Mouse (Mus musculus) heart, embryonic 10.5 days (tissue): ENCODE measurements around the gene Gnl1. TPM values are rescaled to one million over a fixed set of nuclear protein-coding genes. Genes with fewer than 3 reads are reported as not detected.
"Not testable (repeated sequence)": the region's sequence is repeated elsewhere in the genome, so short reads cannot be mapped to it uniquely, and the experiment has no call there.

Source experiments
- DNase-seq: peaks from one replicate; pipeline ENCODE4 v3.0.0-alpha.2; 2017; ENCODE audit warnings: low spot score
- H3K27ac ChIP-seq: fragments of 300-500 bp; sonication (generic); 2 replicates; pipeline ENCODE4 v1.5.1; 2016; ENCODE audit warnings: mild to moderate bottlenecking
- H3K27me3 ChIP-seq: fragments of 300-500 bp; sonication (generic); 2 replicates; pipeline ENCODE4 v1.6.1; 2016; ENCODE audit warnings: mild to moderate bottlenecking; ENCODE audit not compliant: poor library complexity, insufficient read depth, severe bottlenecking
- H3K36me3 ChIP-seq: fragments of 300-500 bp; sonication (generic); 2 replicates; pipeline ENCODE4 v1.6.1; 2016; ENCODE audit warnings: mild to moderate bottlenecking, moderate library complexity
- H3K4me1 ChIP-seq: fragments of 300-500 bp; sonication (generic); 2 replicates; pipeline ENCODE4 v1.6.1; 2016; ENCODE audit warnings: mild to moderate bottlenecking
- H3K4me3 ChIP-seq: fragments of 300-500 bp; sonication (generic); 2 replicates; pipeline ENCODE4 v1.5.1; 2016; ENCODE audit warnings: mild to moderate bottlenecking, moderate library complexity
- H3K9me3 ChIP-seq: fragments of 300-500 bp; sonication (generic); 2 replicates; pipeline ENCODE4 v1.6.1; 2016; ENCODE audit warnings: mild to moderate bottlenecking, moderate library complexity
- WGBS: fragments of 180-500 bp; shearing (Covaris S2); methylation state at CpG from one replicate; pipeline ENCODE4 v1.1.7; 2016; 5-methylcytosine and 5-hydroxymethylcytosine counted together
- polyA plus RNA-seq: library from polyadenylated mRNA; unstranded; fragments of >200 nt; fragmentation: Nextera tagmentation; extraction: Ambion mirVana; gene quantifications from 2 replicates; pipeline ENCODE4 v1.2.1, GENCODE M21; 2016

Gnl1 gene
- polyA plus RNA-seq, 1 experiment from 2014 or later: 49.8 TPM

DNA sequence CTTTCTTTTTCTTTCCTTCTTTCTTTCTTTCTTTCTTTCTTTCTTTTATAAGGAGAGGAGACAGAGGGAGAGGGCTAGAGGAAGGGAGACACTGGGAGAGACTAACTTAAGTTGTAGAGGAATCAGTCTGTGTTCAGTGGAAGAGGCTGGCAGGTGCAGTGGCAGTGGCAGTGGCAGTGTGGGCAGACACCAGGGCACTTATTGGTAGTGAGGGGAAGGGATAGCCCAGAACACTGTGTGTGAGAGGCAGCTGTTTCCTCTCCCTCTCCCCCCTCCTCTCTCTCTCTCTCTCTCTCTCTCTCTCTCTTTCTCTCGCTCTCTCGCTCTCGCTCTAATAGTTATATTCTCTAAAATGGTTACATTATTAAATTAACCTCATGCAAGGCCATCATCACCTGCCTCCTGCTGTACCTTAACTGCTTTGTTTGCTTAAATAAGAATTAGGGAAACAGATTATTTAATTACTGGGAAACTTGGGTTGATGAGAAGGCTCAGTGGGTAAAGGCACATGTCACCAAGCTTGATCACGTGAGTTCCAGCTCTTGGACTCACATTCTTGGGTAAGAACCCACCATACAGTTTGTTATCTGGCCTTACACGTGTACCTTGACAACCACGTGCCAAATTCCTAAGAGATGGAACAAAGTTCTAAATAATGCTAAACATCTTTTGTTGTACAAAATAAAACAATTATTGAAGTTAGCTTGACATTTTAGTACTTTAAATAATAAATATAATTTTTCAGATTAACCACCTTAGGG lies 19.1 kb downstream of the Gnl1 start:
- no peaks in the 10 kb centered on the region for H3K36me3 ChIP-seq
- no peak for DNase-seq
- no peak overlapping the region for H3K27ac ChIP-seq
- WGBS: 84% methylated on average over 6 of the region's 6 CpGs
- no peaks in the 10 kb centered on the region for H3K27me3 ChIP-seq
- no peaks in the 10 kb centered on the region for H3K9me3 ChIP-seq
- no peak overlapping the region for H3K4me3 ChIP-seq
- H3K4me1 ChIP-seq: peaks cover 14% of the 10 kb centered on the region

DNA sequence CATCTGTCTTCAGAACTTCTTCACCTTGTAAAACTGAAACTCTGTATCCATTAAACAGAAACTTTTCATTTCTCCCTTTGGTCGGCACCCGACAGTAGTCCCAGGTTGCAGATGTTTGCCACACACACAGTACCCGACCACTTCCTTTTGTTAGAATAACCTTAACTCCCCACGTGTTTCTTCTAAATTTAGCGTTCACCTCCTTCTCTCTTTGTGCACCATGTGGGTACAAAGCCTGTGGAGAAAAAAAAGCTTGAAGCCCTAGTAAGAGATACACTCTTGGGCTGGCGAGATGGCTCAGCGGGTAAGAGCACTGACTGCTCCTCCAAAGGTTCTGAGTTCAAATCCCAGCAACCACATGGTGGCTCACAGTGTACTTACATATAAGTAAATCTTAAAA lies 19.7 kb downstream of the Gnl1 start:
- no peak for DNase-seq
- H3K4me3 ChIP-seq: no peak overlapping the region
- no peaks in the 10 kb centered on the region for H3K9me3 ChIP-seq
- 85% methylated on average over 7 of the region's 7 CpGs for WGBS
- H3K27ac ChIP-seq: no peak overlapping the region
- no peaks in the 10 kb centered on the region for H3K27me3 ChIP-seq
- peaks cover 14% of the 10 kb centered on the region for H3K4me1 ChIP-seq
- H3K36me3 ChIP-seq: no peaks in the 10 kb centered on the region

DNA sequence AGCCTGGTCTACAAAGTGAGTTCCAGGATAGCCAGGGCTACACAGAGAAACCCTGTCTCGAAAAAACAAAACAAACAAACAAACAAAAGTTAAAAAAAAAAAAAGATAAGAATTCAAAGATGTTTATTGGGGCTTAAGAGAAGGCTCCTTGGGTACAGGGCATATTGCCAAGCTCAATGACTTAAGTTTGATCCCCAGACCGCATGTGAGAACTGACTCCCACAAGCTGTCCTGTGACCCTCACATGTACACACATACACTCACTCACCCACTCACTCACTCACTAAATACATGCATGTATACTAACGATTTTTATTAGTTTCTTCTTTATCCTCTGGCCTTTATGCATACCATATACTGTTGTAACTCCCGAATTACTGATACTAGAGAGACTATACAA lies 20.7 kb downstream of the Gnl1 start:
- peaks cover 11% of the 10 kb centered on the region for H3K4me1 ChIP-seq
- H3K27me3 ChIP-seq: no peaks in the 10 kb centered on the region
- H3K27ac ChIP-seq: no peak overlapping the region
- WGBS: 88% methylated on average over 4 of the region's 4 CpGs
- H3K36me3 ChIP-seq: no peaks in the 10 kb centered on the region
- no peak overlapping the region for H3K4me3 ChIP-seq
- no peaks in the 10 kb centered on the region for H3K9me3 ChIP-seq
- no peak for DNase-seq

DNA sequence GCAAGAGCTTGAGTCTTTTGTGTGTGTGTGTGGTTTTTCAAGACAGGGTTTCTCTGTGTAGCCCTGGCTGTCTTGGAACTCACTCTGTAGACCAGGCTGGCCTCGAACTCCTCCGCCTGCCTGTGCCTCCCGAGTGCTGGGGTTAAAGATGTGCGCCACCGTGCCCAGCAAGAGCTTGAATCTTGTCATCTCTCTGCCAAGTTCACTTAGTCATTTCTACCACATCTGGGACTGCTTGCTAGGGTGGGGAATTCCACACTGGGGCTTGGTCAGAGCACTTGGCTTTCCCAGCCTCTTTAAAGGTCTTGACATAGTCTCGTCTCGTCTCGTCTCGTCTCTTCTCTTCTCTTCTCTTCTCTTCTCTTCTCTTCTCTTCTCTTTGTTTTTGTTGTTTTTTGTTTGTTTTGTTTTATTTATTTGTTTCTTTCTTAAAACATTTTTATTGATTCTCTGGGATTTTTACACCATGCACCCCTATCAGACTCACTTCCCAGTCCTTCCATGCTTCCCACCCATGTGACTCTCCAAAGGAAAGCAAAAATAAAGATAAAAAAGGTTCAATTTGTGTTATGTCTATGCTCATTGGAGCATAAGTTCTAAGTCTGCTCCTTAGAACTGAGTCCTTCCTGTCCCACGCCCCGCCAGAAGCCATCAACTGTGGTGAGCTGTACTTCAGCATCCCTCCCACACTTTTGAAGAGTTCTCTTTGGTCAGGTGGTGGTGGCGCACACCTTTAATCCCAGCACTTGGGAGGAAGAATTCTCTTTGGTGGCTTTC lies 21.7 kb downstream of the Gnl1 start:
- WGBS: 92% methylated on average over 12 of the region's 12 CpGs
- Histone ChIP-seq H3K36me3 (peaks cover 6% of the 10 kb centered on the region; the same call in 1 of the 2 replicates), H3K4me1 (peaks cover 8% of the 10 kb centered on the region; the same call in 1 of the 2 replicates), H3K27ac (no peak overlapping the region), H3K27me3 (no peaks in the 10 kb centered on the region), H3K9me3 (no peaks in the 10 kb centered on the region), H3K4me3 (no peak overlapping the region)
- no peak for DNase-seq

DNA sequence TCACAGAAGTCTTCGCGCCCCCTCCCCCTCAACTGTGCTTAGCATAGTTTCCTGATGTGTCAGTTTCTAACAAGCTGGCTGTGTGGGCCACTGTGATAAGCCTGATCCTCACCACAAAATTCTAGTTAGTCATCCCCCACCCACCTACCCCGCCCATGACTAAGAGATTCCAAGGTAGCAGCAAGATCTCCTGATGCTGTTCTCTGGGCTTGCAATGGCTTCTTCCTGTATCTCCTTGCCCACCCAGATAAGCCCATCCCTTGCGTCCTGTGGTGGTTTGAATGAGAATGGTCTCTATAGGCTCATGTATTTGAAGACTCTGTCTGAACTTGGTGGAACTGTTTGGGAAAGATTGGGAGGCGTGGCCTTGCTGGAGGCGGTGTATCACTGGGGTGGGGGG lies 22.3 kb downstream of the Gnl1 start:
- peaks cover 8% of the 10 kb centered on the region; the same call in 1 of the 2 replicates for H3K4me1 ChIP-seq
- peak; percentile 90 for DNase-seq
- H3K27ac ChIP-seq: no peak overlapping the region
- no peak overlapping the region for H3K4me3 ChIP-seq
- WGBS: 89% methylated on average over 6 of the region's 6 CpGs
- H3K36me3 ChIP-seq: peaks cover 10% of the 10 kb centered on the region; the same call in 1 of the 2 replicates
- H3K27me3 ChIP-seq: no peaks in the 10 kb centered on the region
- H3K9me3 ChIP-seq: no peaks in the 10 kb centered on the region

DNA sequence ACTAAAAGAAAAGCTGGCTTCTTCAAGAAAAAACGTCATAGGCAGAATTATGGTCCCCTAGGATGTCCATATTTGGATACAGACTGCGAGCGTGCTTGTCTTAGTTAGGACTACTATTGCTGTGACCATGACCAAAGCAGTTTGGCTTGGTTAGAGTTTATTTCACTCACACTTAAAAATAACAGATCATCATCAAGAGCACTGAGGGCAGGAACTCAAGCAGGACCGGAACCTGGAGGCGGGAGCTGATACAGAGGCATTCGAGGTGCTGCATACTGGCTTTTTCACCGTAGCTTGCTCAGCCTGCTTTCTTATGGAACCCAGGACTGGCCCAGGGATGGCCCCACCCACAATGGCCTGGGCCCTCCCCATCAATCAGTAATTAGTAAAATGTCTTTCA lies 23.7 kb downstream of the Gnl1 start:
- H3K9me3 ChIP-seq: no peaks in the 10 kb centered on the region
- WGBS: 95% methylated on average over 7 of the region's 7 CpGs
- peaks cover 10% of the 10 kb centered on the region; the same call in 1 of the 2 replicates for H3K36me3 ChIP-seq
- no peak for DNase-seq
- no peak overlapping the region for H3K27ac ChIP-seq
- H3K4me3 ChIP-seq: no peak overlapping the region
- H3K4me1 ChIP-seq: no peaks in the 10 kb centered on the region
- H3K27me3 ChIP-seq: no peaks in the 10 kb centered on the region

DNA sequence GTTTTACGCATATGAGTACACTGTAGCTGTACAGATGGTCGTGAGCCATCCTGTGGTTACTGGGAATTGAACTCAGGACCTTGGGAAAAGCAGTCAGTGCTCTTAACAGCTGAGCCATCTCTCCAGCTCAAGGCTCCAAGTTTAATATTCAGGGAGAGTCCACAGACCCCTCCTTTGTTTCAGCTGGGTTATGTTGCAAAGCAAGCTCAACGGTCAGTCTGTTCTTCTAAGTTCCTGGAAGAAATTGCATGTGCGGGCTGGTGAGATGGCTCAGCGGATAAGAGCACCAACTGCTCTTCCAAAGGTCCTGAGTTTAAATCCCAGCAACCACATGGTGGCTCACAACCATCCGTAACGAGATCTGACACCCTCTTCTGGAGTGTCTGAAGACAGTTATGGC lies 24.8 kb downstream of the Gnl1 start:
- H3K9me3 ChIP-seq, H3K27ac ChIP-seq, H3K27me3 ChIP-seq, H3K4me3 ChIP-seq, DNase-seq, H3K4me1 ChIP-seq: not testable (repeated sequence)
- 92% methylated on average over 7 of the region's 7 CpGs for WGBS
- peaks cover 10% of the 10 kb centered on the region; the same call in 1 of the 2 replicates for H3K36me3 ChIP-seq

DNA sequence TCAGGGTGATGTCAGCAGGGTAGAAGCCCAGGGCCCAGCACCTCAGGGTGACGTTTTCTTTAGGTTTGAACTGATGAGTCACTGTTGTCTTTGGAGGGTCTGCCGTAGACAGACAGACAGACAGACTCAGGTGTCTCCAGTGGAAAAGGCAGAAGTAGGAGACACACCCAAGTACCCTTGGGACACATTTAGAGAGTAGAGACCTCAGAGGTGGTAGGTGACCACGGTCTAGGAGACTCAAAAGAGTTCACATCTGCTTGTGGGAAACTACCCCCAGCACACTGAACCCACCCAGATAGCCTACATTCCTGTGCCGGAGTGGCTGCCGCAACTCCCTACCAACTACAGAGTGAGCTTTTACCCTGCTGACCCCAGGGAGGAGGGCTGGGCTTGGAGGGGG lies 35.3 kb downstream of the Gnl1 start:
- WGBS: 94% methylated on average over 5 of the region's 5 CpGs
- no peak overlapping the region for H3K4me3 ChIP-seq
- H3K4me1 ChIP-seq: 0 out of 2 replicates have a peak, but pooled peaks cover 3% of the 10 kb centered on the region
- no peak overlapping the region for H3K27ac ChIP-seq
- no peaks in the 10 kb centered on the region for H3K9me3 ChIP-seq
- DNase-seq: no peak
- no peaks in the 10 kb centered on the region for H3K27me3 ChIP-seq
- H3K36me3 ChIP-seq: peaks cover 20% of the 10 kb centered on the region

DNA sequence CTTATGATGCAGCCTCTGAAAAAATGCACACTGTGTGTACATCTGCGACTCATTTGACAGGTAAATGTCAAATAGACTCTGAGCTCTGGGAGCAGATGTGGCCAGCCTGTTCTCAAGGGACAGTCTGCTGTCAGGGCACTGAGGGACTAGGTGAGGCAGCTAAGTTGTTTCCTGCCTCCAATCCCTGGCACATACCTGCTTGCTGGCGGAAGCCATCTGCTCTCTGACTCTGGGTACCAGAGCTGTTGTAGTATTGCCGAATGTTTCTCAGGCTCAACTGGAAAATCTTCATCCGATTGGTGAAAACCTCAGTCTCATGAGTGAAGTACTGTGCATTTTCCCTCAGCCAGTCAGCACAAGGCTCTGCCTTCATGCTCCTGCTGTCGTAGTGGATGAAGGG lies 37.4 kb downstream of the Gnl1 start:
- DNase-seq: no peak
- 87% methylated on average over 5 of the region's 5 CpGs for WGBS
- no peaks in the 10 kb centered on the region for H3K27me3 ChIP-seq

DNA sequence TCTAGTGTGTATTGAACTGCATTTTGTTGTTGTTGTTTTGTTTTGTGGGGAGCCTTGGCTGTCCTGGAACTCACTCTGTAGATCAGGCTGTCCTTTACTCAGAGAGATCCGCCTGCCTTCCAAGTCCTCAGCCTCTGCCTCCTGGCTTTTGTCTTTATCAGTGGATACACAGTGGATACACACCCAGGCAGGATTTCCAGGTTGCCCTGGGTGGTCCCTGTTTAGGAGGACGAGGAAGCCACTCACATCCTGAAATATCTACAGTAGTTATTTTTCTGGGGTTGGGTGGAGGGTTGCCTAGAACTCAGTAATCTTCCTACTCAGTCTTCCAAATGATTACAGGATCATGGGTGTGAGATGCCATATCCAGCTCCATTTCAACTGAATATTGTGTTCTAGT lies 39.3 kb downstream of the Gnl1 start:
- no peak overlapping the region for H3K27ac ChIP-seq
- 51% methylated on average over 2 of the region's 2 CpGs for WGBS
- H3K4me3 ChIP-seq: no peak overlapping the region

More for the DNA sequence above, 37.4 kb downstream of the Gnl1 start:
- Histone ChIP-seq H3K4me1 (peaks cover 15% of the 10 kb centered on the region; the same call in 1 of the 2 replicates), H3K4me3 (no peak overlapping the region), H3K36me3 (peaks cover 20% of the 10 kb centered on the region), H3K27ac (no peak overlapping the region), H3K9me3 (no peaks in the 10 kb centered on the region)

DNA sequence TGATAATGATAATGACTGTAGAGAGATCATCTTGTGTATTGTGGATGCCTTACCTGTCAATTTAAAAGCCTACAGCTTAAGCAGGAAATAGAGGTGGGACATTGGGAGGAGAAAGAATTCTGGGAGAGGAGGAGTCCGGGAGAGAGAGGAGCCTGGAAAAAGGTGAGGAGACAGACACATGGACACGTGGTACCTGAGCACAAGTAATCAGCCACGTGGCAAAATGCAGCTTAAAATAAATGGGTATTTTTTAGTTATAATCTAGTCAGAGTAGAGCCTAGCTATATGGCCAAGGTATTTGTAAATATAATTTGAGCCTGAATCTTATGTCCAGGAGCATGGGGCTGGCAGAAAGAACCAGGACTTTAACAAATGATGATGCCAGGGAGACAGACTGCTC lies 39.9 kb downstream of the Gnl1 start:
- H3K4me3 ChIP-seq: peak overlapping the region; percentile 42; the same call in 1 of the 2 replicates
- no peaks in the 10 kb centered on the region for H3K27me3 ChIP-seq
- 0 out of 2 replicates have a peak overlapping the region, but pooled peaks have one; percentile 64 for H3K27ac ChIP-seq
- peaks cover 15% of the 10 kb centered on the region for H3K36me3 ChIP-seq
- H3K9me3 ChIP-seq: no peaks in the 10 kb centered on the region
- peaks cover 23% of the 10 kb centered on the region for H3K4me1 ChIP-seq
- DNase-seq: no peak
- 75% methylated on average over 3 of the region's 3 CpGs for whole genome bisulfite sequencing

More for the DNA sequence above, 39.3 kb downstream of the Gnl1 start:
- Histone ChIP-seq H3K4me1 (peaks cover 20% of the 10 kb centered on the region), H3K36me3 (peaks cover 20% of the 10 kb centered on the region), H3K9me3 (no peaks in the 10 kb centered on the region), H3K27me3 (no peaks in the 10 kb centered on the region)
- DNase-seq: no peak

DNA sequence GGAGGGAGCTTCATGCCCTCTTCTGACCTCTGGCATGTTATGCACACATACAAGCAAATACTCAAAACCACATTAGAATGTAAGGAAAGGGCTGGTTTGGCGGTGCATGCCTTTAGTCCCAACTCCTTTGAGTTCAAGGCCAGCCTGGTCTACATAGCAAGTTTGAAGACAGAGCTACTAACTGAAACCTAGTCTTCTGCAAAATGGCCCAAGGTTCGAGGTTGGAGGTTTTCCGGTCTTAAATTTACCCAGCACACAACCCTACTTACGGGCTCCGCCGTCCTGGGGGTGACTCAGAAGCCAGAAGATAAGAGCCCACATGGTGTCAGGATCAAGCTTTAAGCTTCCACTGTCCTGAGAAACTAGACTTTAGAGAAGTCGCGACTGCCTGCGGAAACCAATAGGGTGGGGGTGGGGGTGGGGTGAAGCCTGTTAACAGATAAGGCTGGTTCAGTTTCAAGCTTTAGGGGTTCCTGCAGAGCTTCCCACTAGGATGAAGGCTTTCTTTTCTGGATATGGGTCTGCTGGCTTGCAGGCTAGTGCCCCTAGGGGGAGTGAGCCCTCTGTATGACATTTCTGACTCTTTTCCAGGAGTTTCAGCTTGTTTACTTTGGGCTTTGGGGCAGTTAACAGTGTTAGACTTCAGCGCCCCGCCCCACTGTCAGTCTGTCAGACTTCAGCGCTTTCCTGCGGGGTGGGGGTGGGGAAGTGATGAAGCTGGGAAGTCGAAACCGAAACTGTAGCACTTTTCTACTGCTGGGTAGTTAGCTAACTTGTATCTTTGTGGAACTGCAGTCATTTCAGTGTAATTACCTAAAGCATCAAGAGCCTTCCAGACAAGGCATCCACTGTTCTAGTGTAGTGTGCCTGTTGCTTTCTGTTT lies 40.8 kb downstream of the Gnl1 start, which contains the start of gene H2-T24:
Gene H2-T24 (minus strand): TSS at position 370 of the 883 bp plus-strand sequence.
- Histone ChIP-seq H3K27me3 (no peaks in the 10 kb centered on the region), H3K27ac (peak within 1 kb of the TSS; percentile 64; the same call in 1 of the 2 replicates), H3K4me3 (peak within 1 kb of the TSS; percentile 42; the same call in 1 of the 2 replicates)

More for the DNA sequence above, 40.8 kb downstream of the Gnl1 start, which contains the start of gene H2-T24:
- peaks cover 25% of the 10 kb centered on the region for H3K4me1 ChIP-seq
- H3K9me3 ChIP-seq: no peaks in the 10 kb centered on the region
- DNase-seq: peak; percentile 86
- WGBS: 25% methylated on average over 15 of the region's 15 CpGs
- peaks cover 5% of the 10 kb centered on the region; the same call in 1 of the 2 replicates for H3K36me3 ChIP-seq
